Mouse (Mus musculus): ENCODE measurements around the gene Lrrtm3. TPM values are rescaled to one million over a fixed set of nuclear protein-coding genes. Genes with fewer than 3 reads are reported as not detected.

Lrrtm3 gene
- polyA plus RNA-seq, 1 experiment, result not detected

GRCm38 (mm10) chr10:63979410-63979809 lies 110.7 kb downstream of the Lrrtm3 start:
- H3K27ac ChIP-seq (replicated peaks; ENCODE audit: low read depth, low read length), result no peak overlapping the region
- no peak overlapping the region for H3K4me3 ChIP-seq (ENCODE audit: insufficient read depth, low read depth, low read length)
- no peaks in the 10 kb centered on the region for H3K4me1 ChIP-seq (ENCODE audit: control insufficient read depth, insufficient read depth, insufficient read length, low read length)

GRCm38 (mm10) chr10:63978969-63979368 lies 111.1 kb downstream of the Lrrtm3 start:
- H3K4me3 ChIP-seq (ENCODE audit: insufficient read depth, low read depth, low read length), result no peak overlapping the region
- no peaks in the 10 kb centered on the region for H3K4me1 ChIP-seq (ENCODE audit: control insufficient read depth, insufficient read depth, insufficient read length, low read length)
- no peak overlapping the region for H3K27ac ChIP-seq (replicated peaks; ENCODE audit: low read depth, low read length)

- no peaks in the 10 kb centered on the region for H3K4me1 ChIP-seq (ENCODE audit: control insufficient read depth, insufficient read depth, insufficient read length, low read length)
- H3K27ac ChIP-seq (replicated peaks; ENCODE audit: low read depth, low read length), result no peak overlapping the region
- no peak overlapping the region for H3K4me3 ChIP-seq (ENCODE audit: insufficient read depth, low read depth, low read length)
Measured at GRCm38 (mm10) chr10:63978535-63978934, 111.5 kb downstream of the Lrrtm3 start.

- no peaks in the 10 kb centered on the region for H3K4me1 ChIP-seq (ENCODE audit: control insufficient read depth, insufficient read depth, insufficient read length, low read length)
- H3K4me3 ChIP-seq (ENCODE audit: insufficient read depth, low read depth, low read length), result no peak overlapping the region
- H3K27ac ChIP-seq (replicated peaks; ENCODE audit: low read depth, low read length), result no peak overlapping the region
Measured at GRCm38 (mm10) chr10:63978101-63978500, 112.0 kb downstream of the Lrrtm3 start.

- Histone ChIP-seq H3K4me1 (ENCODE audit: control insufficient read depth, insufficient read depth, insufficient read length, low read length) (no peaks in the 10 kb centered on the region), H3K4me3 (ENCODE audit: insufficient read depth, low read depth, low read length) (no peak overlapping the region), H3K27ac (replicated peaks; ENCODE audit: low read depth, low read length) (no peak overlapping the region)
Measured at GRCm38 (mm10) chr10:63972300-63972699, 117.8 kb downstream of the Lrrtm3 start.

- H3K4me3 ChIP-seq (ENCODE audit: insufficient read depth, low read depth, low read length), result no peak overlapping the region
- H3K4me1 ChIP-seq (ENCODE audit: control insufficient read depth, insufficient read depth, insufficient read length, low read length), result no peaks in the 10 kb centered on the region
- peak overlapping the region; percentile 59 for H3K27ac ChIP-seq (replicated peaks; ENCODE audit: low read depth, low read length)
Measured at GRCm38 (mm10) chr10:63954308-63954930, 135.7 kb downstream of the Lrrtm3 start.

- no peak overlapping the region for H3K4me3 ChIP-seq (ENCODE audit: insufficient read depth, low read depth, low read length)
- H3K27ac ChIP-seq (replicated peaks; ENCODE audit: low read depth, low read length), result no peak overlapping the region
- H3K4me1 ChIP-seq (ENCODE audit: control insufficient read depth, insufficient read depth, insufficient read length, low read length), result no peaks in the 10 kb centered on the region
Measured at GRCm38 (mm10) chr10:63951481-63951880, 138.6 kb downstream of the Lrrtm3 start.

- Histone ChIP-seq H3K4me1 (ENCODE audit: control insufficient read depth, insufficient read depth, insufficient read length, low read length) (no peaks in the 10 kb centered on the region), H3K27ac (replicated peaks; ENCODE audit: low read depth, low read length) (no peak overlapping the region), H3K4me3 (ENCODE audit: insufficient read depth, low read depth, low read length) (no peak overlapping the region)
Measured at GRCm38 (mm10) chr10:63950867-63951266, 139.2 kb downstream of the Lrrtm3 start.

GRCm38 (mm10) chr10:63947266-63947665 lies 142.8 kb downstream of the Lrrtm3 start:
- H3K4me3 ChIP-seq (ENCODE audit: insufficient read depth, low read depth, low read length), result no peak overlapping the region
- no peaks in the 10 kb centered on the region for H3K4me1 ChIP-seq (ENCODE audit: control insufficient read depth, insufficient read depth, insufficient read length, low read length)
- H3K27ac ChIP-seq (replicated peaks; ENCODE audit: low read depth, low read length), result no peak overlapping the region

- Histone ChIP-seq H3K4me3 (ENCODE audit: insufficient read depth, low read depth, low read length) (no peak overlapping the region), H3K4me1 (ENCODE audit: control insufficient read depth, insufficient read depth, insufficient read length, low read length) (no peaks in the 10 kb centered on the region), H3K27ac (replicated peaks; ENCODE audit: low read depth, low read length) (no peak overlapping the region)
Measured at GRCm38 (mm10) chr10:63945534-63945933, 144.5 kb downstream of the Lrrtm3 start.

GRCm38 (mm10) chr10:63933946-63934345 lies 156.1 kb downstream of the Lrrtm3 start:
- Histone ChIP-seq H3K27ac (replicated peaks; ENCODE audit: low read depth, low read length) (no peak overlapping the region), H3K4me3 (ENCODE audit: insufficient read depth, low read depth, low read length) (no peak overlapping the region), H3K4me1 (ENCODE audit: control insufficient read depth, insufficient read depth, insufficient read length, low read length) (no peaks in the 10 kb centered on the region)

- H3K4me1 ChIP-seq (ENCODE audit: control insufficient read depth, insufficient read depth, insufficient read length, low read length), result no peaks in the 10 kb centered on the region
- no peak within 1 kb of the TSS for H3K4me3 ChIP-seq (ENCODE audit: insufficient read depth, low read depth, low read length)
Measured at GRCm38 (mm10) chr10:63927334-63927733, 162.7 kb downstream of the Lrrtm3 start, which contains the start of gene Gm10118. Gene Gm10118 (minus strand): TSS chr10:63927434.

GRCm38 (mm10) chr10:63908878-63909277 lies 181.2 kb downstream of the Lrrtm3 start:
- Histone ChIP-seq H3K4me3 (ENCODE audit: insufficient read depth, low read depth, low read length) (no peak overlapping the region), H3K4me1 (ENCODE audit: control insufficient read depth, insufficient read depth, insufficient read length, low read length) (no peaks in the 10 kb centered on the region), H3K27ac (replicated peaks; ENCODE audit: low read depth, low read length) (no peak overlapping the region)

More at GRCm38 (mm10) chr10:63927334-63927733, 162.7 kb downstream of the Lrrtm3 start, which contains the start of gene Gm10118:
- H3K27ac ChIP-seq (replicated peaks; ENCODE audit: low read depth, low read length), result no peak within 1 kb of the TSS

- no peak overlapping the region for H3K4me3 ChIP-seq (ENCODE audit: insufficient read depth, low read depth, low read length)
- H3K27ac ChIP-seq (replicated peaks; ENCODE audit: low read depth, low read length), result no peak overlapping the region
- no peaks in the 10 kb centered on the region for H3K4me1 ChIP-seq (ENCODE audit: control insufficient read depth, insufficient read depth, insufficient read length, low read length)
Measured at GRCm38 (mm10) chr10:63899891-63900290, 190.2 kb downstream of the Lrrtm3 start.

GRCm38 (mm10) chr10:63894612-63895011 lies 195.5 kb downstream of the Lrrtm3 start:
- H3K4me3 ChIP-seq (ENCODE audit: insufficient read depth, low read depth, low read length), result no peak overlapping the region
- H3K4me1 ChIP-seq (ENCODE audit: control insufficient read depth, insufficient read depth, insufficient read length, low read length), result no peaks in the 10 kb centered on the region
- no peak overlapping the region for H3K27ac ChIP-seq (replicated peaks; ENCODE audit: low read depth, low read length)

- Histone ChIP-seq H3K4me3 (ENCODE audit: insufficient read depth, low read depth, low read length) (no peak overlapping the region), H3K4me1 (ENCODE audit: control insufficient read depth, insufficient read depth, insufficient read length, low read length) (no peaks in the 10 kb centered on the region), H3K27ac (replicated peaks; ENCODE audit: low read depth, low read length) (no peak overlapping the region)
Measured at GRCm38 (mm10) chr10:63886449-63887088, 203.5 kb downstream of the Lrrtm3 start.

Measured in brown adipose tissue, adult 24 weeks (tissue).